Mouse (Mus musculus) CH12F3 (cell line): Measurements from ENCODE around the gene Tti1.
"Not testable (repeated sequence)": the region's sequence is repeated elsewhere in the genome, so short reads cannot be mapped to it uniquely, and the experiment has no call there.

Experiments used
- in situ Hi-C: fragments of 300-500 bp; cut with MboI; formaldehyde crosslinking; loops from 2 replicates; pipeline ENCODE4 v1.14.3; 2020; ENCODE audit warnings: low sequenced_read_pairs

Tti1 gene

GRCm38 (mm10) chr2:158028354-158028863, at the start of gene Tti1, which contains the start of gene Rprd1b:
TSS of gene Tti1 (minus strand) at chr2:158028433.
TSS of gene Rprd1b (plus strand) at chr2:158028497.
- in situ Hi-C loops = no loop called here

- in situ Hi-C loops = no loop called here
Observed at GRCm38 (mm10) chr2:158077981-158078380, 49.7 kb upstream of the Tti1 start.

- in situ Hi-C loops = no loop called here
Observed at GRCm38 (mm10) chr2:158076690-158077089, 48.5 kb upstream of the Tti1 start.

- in situ Hi-C loops = no loop called here
Observed at GRCm38 (mm10) chr2:158074835-158075234, 46.6 kb upstream of the Tti1 start.

- in situ Hi-C loops = no loop called here
Observed at GRCm38 (mm10) chr2:158071633-158071995, 43.4 kb upstream of the Tti1 start.

GRCm38 (mm10) chr2:158070885-158071632, 42.8 kb upstream of the Tti1 start:
- in situ Hi-C loops = no loop called here

- in situ Hi-C loops = no loop called here
Observed at GRCm38 (mm10) chr2:158068444-158068971, 40.3 kb upstream of the Tti1 start.

- in situ Hi-C loops = no loop called here
Observed at GRCm38 (mm10) chr2:158067260-158067824, 39.1 kb upstream of the Tti1 start.

- in situ Hi-C loops = no loop called here
Observed at GRCm38 (mm10) chr2:158066456-158066855, 38.2 kb upstream of the Tti1 start.

GRCm38 (mm10) chr2:158065064-158065463, 36.8 kb upstream of the Tti1 start:
- in situ Hi-C loops = no loop called here

GRCm38 (mm10) chr2:158064571-158065048, 36.4 kb upstream of the Tti1 start:
- in situ Hi-C loops = no loop called here

- in situ Hi-C loops = no loop called here
Observed at GRCm38 (mm10) chr2:158063036-158063435, 34.8 kb upstream of the Tti1 start.

- in situ Hi-C loops = no loop called here
Observed at GRCm38 (mm10) chr2:158059666-158060105, 31.5 kb upstream of the Tti1 start.

- in situ Hi-C loops = no loop called here
Observed at GRCm38 (mm10) chr2:158058534-158058933, 30.3 kb upstream of the Tti1 start.

- in situ Hi-C loops = no loop called here
Observed at GRCm38 (mm10) chr2:158057030-158057429, 28.8 kb upstream of the Tti1 start.

GRCm38 (mm10) chr2:158055383-158055782, 27.1 kb upstream of the Tti1 start:
- in situ Hi-C loops = not testable (repeated sequence)

GRCm38 (mm10) chr2:158054596-158054995, 26.4 kb upstream of the Tti1 start:
- in situ Hi-C loops = no loop called here

- in situ Hi-C loops = no loop called here
Observed at GRCm38 (mm10) chr2:158050116-158050515, 21.9 kb upstream of the Tti1 start.

- in situ Hi-C loops = no loop called here
Observed at GRCm38 (mm10) chr2:158048718-158049117, 20.5 kb upstream of the Tti1 start.

- in situ Hi-C loops = no loop called here
Observed at GRCm38 (mm10) chr2:158047903-158048302, 19.7 kb upstream of the Tti1 start.

- in situ Hi-C loops = no loop called here
Observed at GRCm38 (mm10) chr2:158046186-158046585, 18.0 kb upstream of the Tti1 start.

GRCm38 (mm10) chr2:158043504-158043903, 15.3 kb upstream of the Tti1 start:
- in situ Hi-C loops = no loop called here
